Mouse (Mus musculus): ENCODE results near the gene Eprs. TPM values are rescaled to one million over a fixed set of nuclear protein-coding genes. Genes with fewer than 3 reads are reported as not detected.

The Eprs gene
- polyA plus RNA-seq, 1 experiment from 2014 or later = 101 TPM

GRCm38 (mm10) chr1:185451077-185451476, 88.2 kb downstream of the Eprs start:
- no peaks in the 10 kb centered on the region for H3K9me3 ChIP-seq (replicated peaks; ENCODE audit: low read length)
- DNase-seq (ENCODE audit: low spot score) (no peak), ATAC-seq (replicated peaks; ENCODE audit: low FRiP score, low read depth) (no peak)
- H3K9ac ChIP-seq (ENCODE audit: low read depth, low read length) = no peak overlapping the region
- WGBS = 53% methylated on average over 8 of the region's 8 CpGs
- H3K4me1 ChIP-seq (replicated peaks; ENCODE audit: insufficient read depth, low read length) = peaks cover 8% of the 10 kb centered on the region; the same call in 1 of the 2 replicates
- H3K4me2 ChIP-seq (ENCODE audit: low read length) = no peak overlapping the region
- H3K36me3 ChIP-seq (ENCODE audit: insufficient read depth, low read length) = no peaks in the 10 kb centered on the region
- H3K27me3 ChIP-seq (ENCODE audit: insufficient read depth, low read length) = peaks cover 22% of the 10 kb centered on the region
- TF ChIP-seq CTCF (IDR thresholded peaks at IDR 0.05; ENCODE audit: low read depth) = no peak
- H3K4me3 ChIP-seq (replicated peaks; ENCODE audit: low read depth, low read length) = no peak overlapping the region
- no peak overlapping the region for H3K27ac ChIP-seq

- Histone ChIP-seq H3K4me2 (ENCODE audit: low read length) (no peak overlapping the region), H3K36me3 (ENCODE audit: insufficient read depth, low read length) (no peaks in the 10 kb centered on the region), H3K27ac (no peak overlapping the region), H3K9ac (ENCODE audit: low read depth, low read length) (no peak overlapping the region), H3K27me3 (ENCODE audit: insufficient read depth, low read length) (peaks cover 26% of the 10 kb centered on the region), H3K4me3 (replicated peaks; ENCODE audit: low read depth, low read length) (no peak overlapping the region), H3K9me3 (replicated peaks; ENCODE audit: low read length) (no peaks in the 10 kb centered on the region), H3K4me1 (replicated peaks; ENCODE audit: insufficient read depth, low read length) (peaks cover 8% of the 10 kb centered on the region; the same call in 1 of the 2 replicates)
- no peak for TF ChIP-seq CTCF (IDR thresholded peaks at IDR 0.05; ENCODE audit: low read depth)
- WGBS = 85% methylated on average over 3 of the region's 3 CpGs
- no peak for ATAC-seq (replicated peaks; ENCODE audit: low FRiP score, low read depth)
- DNase-seq (ENCODE audit: low spot score) = no peak
Measured at GRCm38 (mm10) chr1:185451495-185451894, 88.7 kb downstream of the Eprs start.

- Histone ChIP-seq H3K4me3 (replicated peaks; ENCODE audit: low read depth, low read length) (no peak overlapping the region), H3K9ac (ENCODE audit: low read depth, low read length) (no peak overlapping the region), H3K4me1 (replicated peaks; ENCODE audit: insufficient read depth, low read length) (peaks cover 8% of the 10 kb centered on the region; the same call in 1 of the 2 replicates), H3K9me3 (replicated peaks; ENCODE audit: low read length) (no peaks in the 10 kb centered on the region), H3K4me2 (ENCODE audit: low read length) (no peak overlapping the region), H3K36me3 (ENCODE audit: insufficient read depth, low read length) (no peaks in the 10 kb centered on the region), H3K27ac (no peak overlapping the region), H3K27me3 (ENCODE audit: insufficient read depth, low read length) (peaks cover 29% of the 10 kb centered on the region)
- DNase-seq (ENCODE audit: low spot score) = no peak
- no peak for ATAC-seq (replicated peaks; ENCODE audit: low FRiP score, low read depth)
- TF ChIP-seq CTCF (IDR thresholded peaks at IDR 0.05; ENCODE audit: low read depth) = no peak
- WGBS = 91% methylated on average over 6 of the region's 6 CpGs
Measured at GRCm38 (mm10) chr1:185452461-185452860, 89.6 kb downstream of the Eprs start.

GRCm38 (mm10) chr1:185454144-185454543, 91.3 kb downstream of the Eprs start:
- no peak for TF ChIP-seq CTCF (IDR thresholded peaks at IDR 0.05; ENCODE audit: low read depth)

GRCm38 (mm10) chr1:185454575-185454954, 91.7 kb downstream of the Eprs start, which contains the start of gene Slc30a10:
TSS of gene Slc30a10 (plus strand) at chr1:185454848.
- no peaks in the 10 kb centered on the region for H3K36me3 ChIP-seq (ENCODE audit: insufficient read depth, low read length)
- WGBS = 4% methylated on average over 18 of the region's 18 CpGs
- DNase-seq (ENCODE audit: low spot score) = peak; percentile 15

More at GRCm38 (mm10) chr1:185454144-185454543, 91.3 kb downstream of the Eprs start:
- H3K27me3 ChIP-seq (ENCODE audit: insufficient read depth, low read length) = peaks cover 29% of the 10 kb centered on the region
- H3K27ac ChIP-seq = no peak overlapping the region
- no peaks in the 10 kb centered on the region for H3K9me3 ChIP-seq (replicated peaks; ENCODE audit: low read length)
- no peak for DNase-seq (ENCODE audit: low spot score)
- WGBS = 60% methylated on average over 4 of the region's 4 CpGs
- no peak for ATAC-seq (replicated peaks; ENCODE audit: low FRiP score, low read depth)
- H3K4me2 ChIP-seq (ENCODE audit: low read length) = peak overlapping the region; percentile 83
- H3K4me1 ChIP-seq (replicated peaks; ENCODE audit: insufficient read depth, low read length) = peaks cover 8% of the 10 kb centered on the region; the same call in 1 of the 2 replicates
- no peaks in the 10 kb centered on the region for H3K36me3 ChIP-seq (ENCODE audit: insufficient read depth, low read length)
- H3K4me3 ChIP-seq (replicated peaks; ENCODE audit: low read depth, low read length) = no peak overlapping the region
- no peak overlapping the region for H3K9ac ChIP-seq (ENCODE audit: low read depth, low read length)

GRCm38 (mm10) chr1:185454955-185455701, 92.3 kb downstream of the Eprs start:
- WGBS = under 1% methylated on average over 71 of the region's 71 CpGs
- peak; percentile 50 for DNase-seq (ENCODE audit: low spot score)

More at GRCm38 (mm10) chr1:185454575-185454954, 91.7 kb downstream of the Eprs start, which contains the start of gene Slc30a10:
- peak; percentile 69 for ATAC-seq (replicated peaks; ENCODE audit: low FRiP score, low read depth)
- Histone ChIP-seq H3K27me3 (ENCODE audit: insufficient read depth, low read length) (peaks cover 29% of the 10 kb centered on the region), H3K9ac (ENCODE audit: low read depth, low read length) (0 out of 2 replicates have a peak within 1 kb of the TSS, but pooled peaks have one; percentile 5), H3K27ac (no peak within 1 kb of the TSS), H3K4me1 (replicated peaks; ENCODE audit: insufficient read depth, low read length) (peaks cover 8% of the 10 kb centered on the region; the same call in 1 of the 2 replicates), H3K4me3 (replicated peaks; ENCODE audit: low read depth, low read length) (peak within 1 kb of the TSS; percentile 42), H3K4me2 (ENCODE audit: low read length) (peak within 1 kb of the TSS; percentile 83), H3K9me3 (replicated peaks; ENCODE audit: low read length) (no peaks in the 10 kb centered on the region)
- no peak for TF ChIP-seq CTCF (IDR thresholded peaks at IDR 0.05; ENCODE audit: low read depth)

More at GRCm38 (mm10) chr1:185454955-185455701, 92.3 kb downstream of the Eprs start:
- Histone ChIP-seq H3K27ac (no peak overlapping the region), H3K27me3 (ENCODE audit: insufficient read depth, low read length) (peaks cover 29% of the 10 kb centered on the region), H3K4me3 (replicated peaks; ENCODE audit: low read depth, low read length) (peak overlapping the region; percentile 42), H3K4me1 (replicated peaks; ENCODE audit: insufficient read depth, low read length) (peaks cover 8% of the 10 kb centered on the region; the same call in 1 of the 2 replicates), H3K9me3 (replicated peaks; ENCODE audit: low read length) (no peaks in the 10 kb centered on the region), H3K9ac (ENCODE audit: low read depth, low read length) (0 out of 2 replicates have a peak overlapping the region, but pooled peaks have one; percentile 5), H3K4me2 (ENCODE audit: low read length) (peak overlapping the region; percentile 83), H3K36me3 (ENCODE audit: insufficient read depth, low read length) (no peaks in the 10 kb centered on the region)
- peak; percentile 58 for ATAC-seq (replicated peaks; ENCODE audit: low FRiP score, low read depth)
- TF ChIP-seq CTCF (IDR thresholded peaks at IDR 0.05; ENCODE audit: low read depth) = no peak
